Mouse (Mus musculus): ENCODE data around the gene Gria2.

GRCm38 (mm10) chr3:80803211-80803610 is 576 bp upstream of the Gria2 start:
- no peak for TF ChIP-seq POLR2A (IDR thresholded peaks at IDR 0.05; ENCODE audit: borderline replicate concordance, extremely low read depth, low read depth, low read length)
- no peak for TF ChIP-seq CTCF (IDR thresholded peaks at IDR 0.05; ENCODE audit: insufficient read depth, low read length)

Data from lung, adult 2 months (tissue).